Mouse (Mus musculus) cerebellum, adult 11 months (tissue): ENCODE data around the gene Zim1.

Source experiments
- DNase-seq: peaks from one replicate; pipeline ENCODE4 v3.0.0; 2022

Zim1 gene

GRCm38 (mm10) chr7:6650526-6650925 is 45.7 kb downstream of the Zim1 start:
- DNase-seq: no peak

GRCm38 (mm10) chr7:6645821-6646220 is 50.4 kb downstream of the Zim1 start:
- DNase-seq: no peak

GRCm38 (mm10) chr7:6638076-6638475 is 58.2 kb downstream of the Zim1 start:
- no peak for DNase-seq

GRCm38 (mm10) chr7:6636741-6637140 is 59.5 kb downstream of the Zim1 start:
- no peak for DNase-seq

GRCm38 (mm10) chr7:6635831-6636230 is 60.4 kb downstream of the Zim1 start:
- no peak for DNase-seq
